ENCODE assay signal across 32 mouse cellular contexts in genomic region chr1:132171619-132172018, GRCm38 (mm10). TPM values are rescaled to one million over a fixed set of nuclear protein-coding genes. Genes with fewer than 3 reads are reported as not detected.
"Had no signal": no experiment of that assay in that cellular context is flagged by ENCODE, and none has a peak within 500 bp of the region (broad histone marks: within the 10 kb centered on the region; RNA-seq: fewer than 3 reads in every experiment).

No protein-coding gene starts in this region.

- H3K27ac ChIP-seq: liver, embryonic 13.5 days; midbrain, embryonic 12.5 days; neural tube, embryonic 13.5 days; stomach, embryonic 15.5 days had no signal

- H3K36me3 ChIP-seq: liver, embryonic 13.5 days; midbrain, embryonic 12.5 days; neural tube, embryonic 13.5 days; stomach, embryonic 15.5 days had no signal

- ATAC-seq: intestine, postnatal 0 days; midbrain, embryonic 16.5 days had no signal

- H3K4me3 ChIP-seq: liver, embryonic 13.5 days; midbrain, embryonic 12.5 days; myocyte; neural tube, embryonic 13.5 days; stomach, embryonic 15.5 days had no signal

- DNase-seq: kidney, adult 8-10 months; layer of hippocampus, postnatal 36 days; left cerebral cortex, postnatal 4 days; liver, embryonic 13.5 days; lung, adult 2 months; lung, postnatal 14 days; lung, postnatal 4 days; right cerebral cortex, adult 18-20 months; right cerebral cortex, postnatal 14 days; spleen, adult 18-20 months; thymus, postnatal 25 days had no signal

- H3K9me3 ChIP-seq: liver, embryonic 13.5 days; midbrain, embryonic 12.5 days; neural tube, embryonic 13.5 days; stomach, embryonic 15.5 days had no signal

- H3K4me2 ChIP-seq: liver, embryonic 13.5 days; midbrain, embryonic 12.5 days; neural tube, embryonic 13.5 days; stomach, embryonic 15.5 days had no signal

- H3K27me3 ChIP-seq: stomach, embryonic 15.5 days had no signal

- H3K4me1 ChIP-seq: liver, embryonic 13.5 days had no signal

- H3K9ac ChIP-seq: liver, embryonic 13.5 days; midbrain, embryonic 12.5 days; neural tube, embryonic 13.5 days; stomach, embryonic 15.5 days had no signal

RNA-seq across cellular contexts. Expression of gene Lemd1, which starts 19.6 kb away (rescaled TPM):
- total RNA-seq: liver, adult 2 months; megakaryocyte progenitor cell, adult 5-6 weeks; megakaryocyte-erythroid progenitor cell, adult 5-6 weeks; monocyte, adult 5-6 weeks; neutrophil, adult 5-6 weeks had no signal
- polyA plus RNA-seq: liver, adult 2 months; liver, embryonic 13.5 days; liver, embryonic 16.5 days; lung, adult 2 months had no signal

RNA-seq across cellular contexts. Expression of gene AC124108.1, which starts 19.6 kb away (rescaled TPM):
- total RNA-seq: liver, adult 2 months; megakaryocyte progenitor cell, adult 5-6 weeks; megakaryocyte-erythroid progenitor cell, adult 5-6 weeks; monocyte, adult 5-6 weeks; neutrophil, adult 5-6 weeks had no signal
- polyA plus RNA-seq: intestine, postnatal 0 days; liver, adult 2 months; liver, embryonic 13.5 days; liver, embryonic 16.5 days; lung, adult 2 months; thymus, postnatal 0 days had no signal

RNA-seq across cellular contexts. Expression of gene Cdk18, which starts 32.1 kb away (rescaled TPM):
- total RNA-seq: monocyte, adult 5-6 weeks; neutrophil, adult 5-6 weeks had no signal

RNA-seq across cellular contexts. Expression of gene Gm10188, which starts 57.9 kb away (rescaled TPM):
- total RNA-seq: layer of hippocampus, adult 8-10 months; layer of hippocampus, postnatal 10 days; layer of hippocampus, postnatal 36 days; left cerebral cortex, adult 8-10 months; left cerebral cortex, postnatal 14 days; left cerebral cortex, postnatal 4 days; liver, adult 2 months; megakaryocyte progenitor cell, adult 5-6 weeks; megakaryocyte-erythroid progenitor cell, adult 5-6 weeks; monocyte, adult 5-6 weeks; neutrophil, adult 5-6 weeks had no signal
- polyA plus RNA-seq: intestine, embryonic 14.5 days; intestine, postnatal 0 days; kidney, embryonic 16.5 days; limb, embryonic 14.5 days; liver, adult 2 months; liver, embryonic 13.5 days; liver, embryonic 16.5 days; lung, adult 2 months; lung, embryonic 16.5 days; myocyte; neural tube, embryonic 13.5 days; stomach, embryonic 15.5 days; thymus, postnatal 0 days had no signal
